Mouse (Mus musculus) cerebellum, adult 2 months (tissue): ENCODE results near the gene Rab10.

Source experiments
- CTCF ChIP-seq: fragments of 200-500 bp; IDR thresholded peaks from 2 replicates; pipeline ENCODE4 v1.5.1; 2011; ENCODE audit warnings: low read depth, mild to moderate bottlenecking, control low read depth, low read length, moderate library complexity, borderline replicate concordance; ENCODE audit not compliant: insufficient read depth
- POLR2A ChIP-seq: fragments of 200-500 bp; IDR thresholded peaks from 2 replicates; pipeline ENCODE4 v1.6.1; 2011; ENCODE audit warnings: low read length, control low read depth, borderline replicate concordance; ENCODE audit not compliant: insufficient read depth

GRCm38 (mm10) chr12:3310321-3310692, 538 bp upstream of the Rab10 start:
- TF ChIP-seq CTCF (no peak), POLR2A (no peak)
